Mouse (Mus musculus): ENCODE results near the gene Mmd. TPM values are rescaled to one million over a fixed set of nuclear protein-coding genes. Genes with fewer than 3 reads are reported as not detected.
A peak's percentile ranks its signal among the peaks of the same experiment; 100 is the strongest.

Mmd gene
- polyA plus RNA-seq (2016; fragmentation: Nextera tagmentation; extraction: Ambion mirVana) = 44.5 TPM in 2 replicates

GRCm38 (mm10) chr11:90249025-90249650, at the start of gene Mmd:
Gene Mmd (plus strand): TSS chr11:90249456.
- no peaks in the 10 kb centered on the region for H3K27me3 ChIP-seq
- H3K4me2 ChIP-seq (replicated peaks) = peak within 1 kb of the TSS; percentile 84
- no peaks in the 10 kb centered on the region for H3K36me3 ChIP-seq
- peak within 1 kb of the TSS; percentile 87 for H3K4me3 ChIP-seq
- H3K9me3 ChIP-seq = no peaks in the 10 kb centered on the region
- under 1% methylated on average over 51 of the region's 51 CpGs for WGBS
- peak within 1 kb of the TSS; percentile 89 for H3K27ac ChIP-seq
- H3K9ac ChIP-seq = peak within 1 kb of the TSS; percentile 89
- peaks cover 18% of the 10 kb centered on the region; the same call in 1 of the 2 replicates for H3K4me1 ChIP-seq
- ATAC-seq (ENCODE audit: insufficient number of reproducible peaks, insufficient read depth, low FRiP score, low TSS enrichment) = peak; percentile 98

GRCm38 (mm10) chr11:90200826-90201225, 48.4 kb upstream of the Mmd start:
- ATAC-seq (ENCODE audit: insufficient number of reproducible peaks, insufficient read depth, low FRiP score, low TSS enrichment) = no peak
- no peak overlapping the region for H3K4me2 ChIP-seq (replicated peaks)
- H3K4me1 ChIP-seq = 0 out of 2 replicates have a peak, but pooled peaks cover 1% of the 10 kb centered on the region
- no peak overlapping the region for H3K9ac ChIP-seq
- no peaks in the 10 kb centered on the region for H3K36me3 ChIP-seq
- no peaks in the 10 kb centered on the region for H3K27me3 ChIP-seq
- no peak overlapping the region for H3K27ac ChIP-seq
- no peak overlapping the region for H3K4me3 ChIP-seq
- no peaks in the 10 kb centered on the region; the same call in 1 of the 2 replicates for H3K9me3 ChIP-seq
- WGBS = 83% methylated on average over 2 of the region's 2 CpGs

DNA sequence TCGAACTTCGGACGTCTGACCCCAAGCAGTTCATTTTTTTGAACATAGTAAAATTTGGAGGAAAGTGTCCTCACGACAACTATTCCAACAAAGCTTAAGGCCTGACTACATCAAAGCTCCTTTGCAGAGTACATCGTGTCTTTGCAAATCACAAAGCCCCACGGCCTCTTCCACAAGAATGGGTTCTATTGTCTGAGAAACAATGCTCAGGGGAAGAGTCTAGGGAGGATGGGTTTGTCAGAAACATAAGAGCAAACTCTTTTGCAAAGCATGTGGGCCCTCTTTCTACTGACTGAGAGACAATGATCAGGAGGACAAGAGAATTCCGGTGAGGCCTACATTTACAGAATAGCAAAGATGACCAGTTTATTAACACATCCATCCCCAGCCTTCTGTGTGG, 35.0 kb upstream of the Mmd start:
- H3K4me2 ChIP-seq (replicated peaks) = no peak overlapping the region
- WGBS = 69% methylated on average over 7 of the region's 7 CpGs
- H3K9me3 ChIP-seq = no peaks in the 10 kb centered on the region
- H3K27me3 ChIP-seq = no peaks in the 10 kb centered on the region
- no peak overlapping the region for H3K4me3 ChIP-seq
- H3K4me1 ChIP-seq = no peaks in the 10 kb centered on the region
- ATAC-seq (ENCODE audit: insufficient number of reproducible peaks, insufficient read depth, low FRiP score, low TSS enrichment) = no peak
- H3K36me3 ChIP-seq = no peaks in the 10 kb centered on the region
- H3K9ac ChIP-seq = no peak overlapping the region
- H3K27ac ChIP-seq = no peak overlapping the region

GRCm38 (mm10) chr11:90220022-90220645, 29.1 kb upstream of the Mmd start:
- WGBS = 46% methylated on average over 6 of the region's 6 CpGs
- peak overlapping the region; percentile 8; the same call in 1 of the 2 replicates for H3K27ac ChIP-seq
- no peak for ATAC-seq (ENCODE audit: insufficient number of reproducible peaks, insufficient read depth, low FRiP score, low TSS enrichment)

DNA sequence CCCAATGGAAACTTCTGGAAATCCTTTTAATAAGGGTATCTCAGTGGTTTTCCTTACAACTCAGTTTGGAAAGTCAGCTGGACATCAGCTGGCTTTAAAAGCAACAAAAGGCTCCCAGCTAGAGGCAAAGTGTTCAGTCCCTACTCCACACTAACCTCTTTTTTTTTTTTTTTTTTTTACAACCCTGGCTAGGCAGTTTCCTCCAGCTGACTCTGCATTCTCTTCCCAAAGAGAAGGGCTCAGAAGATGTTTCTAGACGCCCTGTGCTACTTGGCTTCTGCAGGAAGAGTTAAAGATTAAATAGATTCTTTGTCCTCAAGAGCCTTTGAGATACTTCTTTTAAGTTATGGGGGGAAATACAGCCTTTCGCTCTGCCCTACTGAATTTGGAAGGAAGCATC, 28.5 kb upstream of the Mmd start:
- Histone ChIP-seq H3K4me1 (peaks cover 13% of the 10 kb centered on the region; the same call in 1 of the 2 replicates), H3K4me2 (replicated peaks) (no peak overlapping the region), H3K9me3 (no peaks in the 10 kb centered on the region), H3K4me3 (no peak overlapping the region), H3K36me3 (no peaks in the 10 kb centered on the region), H3K9ac (no peak overlapping the region), H3K27ac (no peak overlapping the region), H3K27me3 (no peaks in the 10 kb centered on the region)
- 23% methylated on average over 2 of the region's 2 CpGs for WGBS
- no peak for ATAC-seq (ENCODE audit: insufficient number of reproducible peaks, insufficient read depth, low FRiP score, low TSS enrichment)

More at GRCm38 (mm10) chr11:90220022-90220645, 29.1 kb upstream of the Mmd start:
- H3K27me3 ChIP-seq = no peaks in the 10 kb centered on the region
- no peak overlapping the region for H3K4me3 ChIP-seq
- H3K4me1 ChIP-seq = peaks cover 13% of the 10 kb centered on the region; the same call in 1 of the 2 replicates
- H3K9me3 ChIP-seq = no peaks in the 10 kb centered on the region
- H3K4me2 ChIP-seq (replicated peaks) = no peak overlapping the region
- no peaks in the 10 kb centered on the region for H3K36me3 ChIP-seq
- no peak overlapping the region for H3K9ac ChIP-seq

DNA sequence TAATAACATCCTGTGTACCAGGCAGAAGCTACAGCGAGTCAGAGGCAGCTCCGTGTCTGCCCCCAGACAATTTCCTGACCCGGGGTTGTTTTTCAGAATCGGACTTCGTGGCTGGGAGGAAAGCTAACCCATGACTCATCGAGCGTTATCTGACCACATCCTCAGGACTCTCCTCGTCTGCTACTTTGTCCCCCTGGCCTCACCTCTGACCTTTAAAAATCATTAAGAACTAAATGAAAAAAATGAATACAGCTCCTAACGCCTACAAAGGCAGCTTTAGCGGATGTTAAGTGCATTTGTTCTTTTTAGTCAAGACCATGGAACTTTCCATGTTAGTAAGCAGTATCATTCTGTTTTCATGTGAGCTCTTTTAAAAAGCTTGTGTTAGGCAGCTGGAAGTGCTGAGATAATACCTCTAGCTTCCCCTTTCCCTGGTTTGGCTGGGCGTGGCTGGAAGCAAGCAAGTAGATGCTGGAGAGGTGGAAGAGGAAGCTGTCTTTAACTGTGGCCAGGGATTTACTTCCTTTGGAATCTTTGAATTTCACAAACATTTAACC, 24.3 kb upstream of the Mmd start:
- no peaks in the 10 kb centered on the region for H3K9me3 ChIP-seq
- peaks cover 6% of the 10 kb centered on the region; the same call in 1 of the 2 replicates for H3K4me1 ChIP-seq
- no peak overlapping the region for H3K9ac ChIP-seq
- no peak overlapping the region for H3K27ac ChIP-seq
- 47% methylated on average over 11 of the region's 11 CpGs for WGBS
- no peak for ATAC-seq (ENCODE audit: insufficient number of reproducible peaks, insufficient read depth, low FRiP score, low TSS enrichment)
- H3K4me3 ChIP-seq = no peak overlapping the region
- no peaks in the 10 kb centered on the region for H3K27me3 ChIP-seq
- H3K36me3 ChIP-seq = no peaks in the 10 kb centered on the region
- H3K4me2 ChIP-seq (replicated peaks) = no peak overlapping the region

- WGBS = 60% methylated on average over 12 of the region's 12 CpGs
- no peak overlapping the region for H3K27ac ChIP-seq
- no peaks in the 10 kb centered on the region for H3K36me3 ChIP-seq
- H3K9ac ChIP-seq = no peak overlapping the region
- H3K27me3 ChIP-seq = no peaks in the 10 kb centered on the region
- H3K4me3 ChIP-seq = no peak overlapping the region
- no peaks in the 10 kb centered on the region for H3K9me3 ChIP-seq
- no peak for ATAC-seq (ENCODE audit: insufficient number of reproducible peaks, insufficient read depth, low FRiP score, low TSS enrichment)
- no peaks in the 10 kb centered on the region for H3K4me1 ChIP-seq
- no peak overlapping the region for H3K4me2 ChIP-seq (replicated peaks)
These were observed 22.0 kb upstream of the Mmd start for GRCm38 (mm10) chr11:90227000-90227922.

- Histone ChIP-seq H3K9ac (no peak overlapping the region), H3K9me3 (no peaks in the 10 kb centered on the region), H3K27me3 (no peaks in the 10 kb centered on the region), H3K4me2 (replicated peaks) (no peak overlapping the region), H3K36me3 (no peaks in the 10 kb centered on the region), H3K4me1 (no peaks in the 10 kb centered on the region), H3K27ac (no peak overlapping the region), H3K4me3 (no peak overlapping the region)
- WGBS = 77% methylated on average over 9 of the region's 9 CpGs
- no peak for ATAC-seq (ENCODE audit: insufficient number of reproducible peaks, insufficient read depth, low FRiP score, low TSS enrichment)
These were observed 20.9 kb upstream of the Mmd start for GRCm38 (mm10) chr11:90228251-90228949.

GRCm38 (mm10) chr11:90229800-90230199, 19.5 kb upstream of the Mmd start:
- no peak for ATAC-seq (ENCODE audit: insufficient number of reproducible peaks, insufficient read depth, low FRiP score, low TSS enrichment)
- no peaks in the 10 kb centered on the region for H3K36me3 ChIP-seq
- no peak overlapping the region for H3K4me2 ChIP-seq (replicated peaks)
- H3K27ac ChIP-seq = no peak overlapping the region
- H3K9ac ChIP-seq = no peak overlapping the region
- no peaks in the 10 kb centered on the region for H3K9me3 ChIP-seq
- H3K4me1 ChIP-seq = no peaks in the 10 kb centered on the region
- no peak overlapping the region for H3K4me3 ChIP-seq
- H3K27me3 ChIP-seq = no peaks in the 10 kb centered on the region

- H3K4me2 ChIP-seq (replicated peaks) = no peak overlapping the region
- 61% methylated on average over 2 of the region's 2 CpGs for WGBS
- no peak for ATAC-seq (ENCODE audit: insufficient number of reproducible peaks, insufficient read depth, low FRiP score, low TSS enrichment)
- H3K36me3 ChIP-seq = no peaks in the 10 kb centered on the region
- H3K4me3 ChIP-seq = no peak overlapping the region
- H3K27me3 ChIP-seq = no peaks in the 10 kb centered on the region
- no peak overlapping the region for H3K9ac ChIP-seq
- no peaks in the 10 kb centered on the region for H3K9me3 ChIP-seq
- H3K4me1 ChIP-seq = no peaks in the 10 kb centered on the region
- no peak overlapping the region; the same call in 1 of the 2 replicates for H3K27ac ChIP-seq
These were observed 18.6 kb upstream of the Mmd start for GRCm38 (mm10) chr11:90230671-90231070.

DNA sequence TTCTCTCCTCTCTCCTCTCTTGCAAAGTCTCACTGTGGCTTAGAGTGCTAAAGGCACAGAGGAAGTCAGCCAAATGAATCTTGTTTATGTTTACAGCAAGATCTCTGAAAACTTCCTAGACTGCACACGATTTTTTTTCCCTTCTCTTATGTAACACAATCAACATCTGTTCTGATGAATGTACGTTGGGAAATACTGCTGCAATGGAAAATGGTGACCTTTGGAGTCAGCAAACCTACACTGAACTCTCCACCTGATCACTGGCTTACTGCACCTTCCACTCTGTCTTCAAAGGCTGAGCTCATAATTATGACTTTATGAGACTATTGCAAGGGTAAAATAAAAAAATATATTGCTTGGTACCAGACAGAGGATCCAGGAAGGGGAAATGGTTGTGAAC, 17.6 kb upstream of the Mmd start:
- Histone ChIP-seq H3K9ac (no peak overlapping the region), H3K9me3 (no peaks in the 10 kb centered on the region), H3K4me3 (no peak overlapping the region), H3K27me3 (no peaks in the 10 kb centered on the region), H3K4me2 (replicated peaks) (no peak overlapping the region), H3K4me1 (no peaks in the 10 kb centered on the region), H3K27ac (no peak overlapping the region), H3K36me3 (no peaks in the 10 kb centered on the region)
- WGBS = 41% methylated on average over 2 of the region's 2 CpGs
- no peak for ATAC-seq (ENCODE audit: insufficient number of reproducible peaks, insufficient read depth, low FRiP score, low TSS enrichment)
